Mouse (Mus musculus): Measurements from ENCODE around the gene Nudt1.

GRCm38 (mm10) chr5:140284761-140285160, 36.7 kb upstream of the Nudt1 start:
- no peak for TF ChIP-seq CTCF (IDR thresholded peaks at IDR 0.05; ENCODE audit: low read depth, low read length)
- no peak for TF ChIP-seq POLR2A (IDR thresholded peaks at IDR 0.05; ENCODE audit: insufficient read depth, low read length)

Data from ES-Bruce4 (cell line).